Mouse (Mus musculus) cerebellum, postnatal 14 days (tissue): ENCODE results near the gene Vstm5.
A peak's percentile ranks its signal among the peaks of the same experiment; 100 is the strongest.

Experiments used
- DNase-seq, 2 experiments: peaks; one replicate each; pipeline ENCODE4 v3.0.0; 2021; ENCODE audit warnings: mixed read lengths in 2 of 2

The Vstm5 gene

GRCm38 (mm10) chr9:15239042-15239925 is at the start of gene Vstm5:
Vstm5 (plus strand) TSS chr9:15239045.
- DNase-seq: peak; percentile 10 to 18

- DNase-seq: peak in 1 of 2 experiments; percentile 31
Observed at GRCm38 (mm10) chr9:15194806-15195205, 44.0 kb upstream of the Vstm5 start.

- DNase-seq: no peak
Observed at GRCm38 (mm10) chr9:15206631-15207030, 32.2 kb upstream of the Vstm5 start.

- peak in 1 of 2 experiments; percentile 11 for DNase-seq
Observed at GRCm38 (mm10) chr9:15209320-15209719, 29.5 kb upstream of the Vstm5 start.

- DNase-seq: peak; percentile 61 to 69
Observed at GRCm38 (mm10) chr9:15211876-15212275, 27.0 kb upstream of the Vstm5 start.

GRCm38 (mm10) chr9:15213695-15214094 is 25.1 kb upstream of the Vstm5 start:
- DNase-seq: no peak

- DNase-seq: no peak
Observed at GRCm38 (mm10) chr9:15224912-15225311, 13.9 kb upstream of the Vstm5 start.

GRCm38 (mm10) chr9:15232445-15232844 is 6.4 kb upstream of the Vstm5 start:
- DNase-seq: no peak

GRCm38 (mm10) chr9:15233604-15234003 is 5.2 kb upstream of the Vstm5 start:
- no peak for DNase-seq

- no peak for DNase-seq
Observed at GRCm38 (mm10) chr9:15235986-15236385, 2.9 kb upstream of the Vstm5 start.

GRCm38 (mm10) chr9:15237516-15238296 is 1.1 kb upstream of the Vstm5 start:
- no peak for DNase-seq

- DNase-seq: no peak
Observed at GRCm38 (mm10) chr9:15238297-15238990, 401 bp upstream of the Vstm5 start.

- no peak for DNase-seq
Observed at GRCm38 (mm10) chr9:15240006-15240405, 1.2 kb downstream of the Vstm5 start.

GRCm38 (mm10) chr9:15240863-15241595 is 2.2 kb downstream of the Vstm5 start:
- DNase-seq: no peak

- DNase-seq: peak; percentile 28 to 68
Observed at GRCm38 (mm10) chr9:15241596-15241939, 2.7 kb downstream of the Vstm5 start.

GRCm38 (mm10) chr9:15242130-15242529 is 3.3 kb downstream of the Vstm5 start:
- no peak for DNase-seq

- no peak for DNase-seq
Observed at GRCm38 (mm10) chr9:15245319-15246075, 6.7 kb downstream of the Vstm5 start.

- no peak for DNase-seq
Observed at GRCm38 (mm10) chr9:15250376-15250775, 11.5 kb downstream of the Vstm5 start.

- DNase-seq: no peak
Observed at GRCm38 (mm10) chr9:15252196-15252595, 13.4 kb downstream of the Vstm5 start.

GRCm38 (mm10) chr9:15254501-15254900 is 15.7 kb downstream of the Vstm5 start:
- no peak for DNase-seq

GRCm38 (mm10) chr9:15256214-15256613 is 17.4 kb downstream of the Vstm5 start:
- DNase-seq: no peak

- no peak for DNase-seq
Observed at GRCm38 (mm10) chr9:15261980-15262379, 23.1 kb downstream of the Vstm5 start.
